Mouse (Mus musculus) liver, postnatal 0 days (tissue): ENCODE measurements around the gene Rbfox2. TPM values are rescaled to one million over a fixed set of nuclear protein-coding genes. Genes with fewer than 3 reads are reported as not detected.
A peak's percentile ranks its signal among the peaks of the same experiment; 100 is the strongest.
"Not testable (repeated sequence)": the region's sequence is repeated elsewhere in the genome, so short reads cannot be mapped to it uniquely, and the experiment has no call there.

Source experiments
- ATAC-seq: fragments of 200-750 bp; cut with Nextera tagmentation; 2 replicates; pipeline ENCODE4 v1.8.0; 2017; ENCODE audit warnings: mild to moderate bottlenecking, moderate library complexity
- DNase-seq: peaks from one replicate; pipeline ENCODE4 v3.0.0-alpha.2; 2016
- H3K27ac ChIP-seq: fragments of 300-500 bp; sonication (generic); 2 replicates; pipeline ENCODE4 v1.5.1; 2014; ENCODE audit warnings: antibody characterized with exemption, moderate library complexity, mild to moderate bottlenecking, low read depth
- H3K27me3 ChIP-seq: fragments of 300-500 bp; sonication (generic); 2 replicates; pipeline ENCODE4 v1.6.1; 2014; ENCODE audit warnings: low read length, control low read depth, mixed read lengths; ENCODE audit not compliant: insufficient read depth
- H3K36me3 ChIP-seq: fragments of 300-500 bp; sonication (generic); replicated peaks from 2 replicates; pipeline ENCODE4 v1.6.1; 2014; ENCODE audit warnings: mild to moderate bottlenecking, control low read depth, low read length, moderate library complexity, mixed read lengths; ENCODE audit not compliant: insufficient read depth
- H3K4me1 ChIP-seq: fragments of 300-500 bp; sonication (generic); 2 replicates; pipeline ENCODE4 v1.6.1; 2014; ENCODE audit warnings: antibody characterized with exemption, mild to moderate bottlenecking, control low read depth; ENCODE audit not compliant: insufficient read depth
- H3K4me2 ChIP-seq: fragments of 300-500 bp; sonication (generic); 2 replicates; pipeline ENCODE4 v1.6.1; 2014; ENCODE audit warnings: low read depth, mild to moderate bottlenecking, low read length, moderate library complexity, mixed read lengths
- H3K4me3 ChIP-seq: fragments of 300-500 bp; sonication (generic); 2 replicates; pipeline ENCODE4 v1.5.1; 2014; ENCODE audit warnings: low read depth, low read length
- H3K9ac ChIP-seq: fragments of 300-500 bp; sonication (generic); replicated peaks from 2 replicates; pipeline ENCODE4 v1.6.1; 2014; ENCODE audit warnings: mild to moderate bottlenecking, moderate library complexity
- H3K9me3 ChIP-seq: fragments of 300-500 bp; sonication (generic); 2 replicates; pipeline ENCODE4 v1.6.1; 2016; ENCODE audit warnings: mild to moderate bottlenecking, control low read depth, low read length, mixed read lengths
- CTCF ChIP-seq: sonication (generic); IDR thresholded peaks from 2 replicates; pipeline ENCODE4 v1.5.1; 2016; ENCODE audit warnings: antibody characterized with exemption, low read depth
- EP300 ChIP-seq: IDR thresholded peaks from 2 replicates; pipeline ENCODE4 v1.6.1; 2016; ENCODE audit warnings: antibody characterized with exemption, low read depth, mild to moderate bottlenecking
- WGBS: fragments of 180-500 bp; shearing (Covaris S2); extraction: QIAGEN DNeasy Blood & Tissue Kit; methylation state at CpG from one replicate; pipeline ENCODE4 v1.1.7; 2014; ENCODE audit not compliant: insufficient replicate concordance; 5-methylcytosine and 5-hydroxymethylcytosine counted together
- polyA plus RNA-seq: library from polyadenylated mRNA; unstranded; fragments of >200 nt; fragmentation: Nextera tagmentation; extraction: Ambion mirVana; gene quantifications from 2 replicates; pipeline ENCODE4 v1.2.1, GENCODE M21; 2015

Gene Rbfox2
- polyA plus RNA-seq, 1 experiment from 2014 or later = 6.9 TPM

GRCm38 (mm10) chr15:77070745-77071268 is 236.0 kb downstream of the Rbfox2 start:
- Histone ChIP-seq H3K36me3 (no peaks in the 10 kb centered on the region), H3K27me3 (no peaks in the 10 kb centered on the region), H3K9ac (no peak overlapping the region), H3K4me1 (peaks cover 18% of the 10 kb centered on the region), H3K9me3 (no peaks in the 10 kb centered on the region), H3K27ac (no peak overlapping the region), H3K4me3 (no peak overlapping the region), H3K4me2 (no peak overlapping the region)
- 77% methylated on average over 11 of the region's 11 CpGs for WGBS
- ATAC-seq (no peak), DNase-seq (no peak)
- no peak for TF ChIP-seq CTCF
- TF ChIP-seq EP300 = no peak

DNA sequence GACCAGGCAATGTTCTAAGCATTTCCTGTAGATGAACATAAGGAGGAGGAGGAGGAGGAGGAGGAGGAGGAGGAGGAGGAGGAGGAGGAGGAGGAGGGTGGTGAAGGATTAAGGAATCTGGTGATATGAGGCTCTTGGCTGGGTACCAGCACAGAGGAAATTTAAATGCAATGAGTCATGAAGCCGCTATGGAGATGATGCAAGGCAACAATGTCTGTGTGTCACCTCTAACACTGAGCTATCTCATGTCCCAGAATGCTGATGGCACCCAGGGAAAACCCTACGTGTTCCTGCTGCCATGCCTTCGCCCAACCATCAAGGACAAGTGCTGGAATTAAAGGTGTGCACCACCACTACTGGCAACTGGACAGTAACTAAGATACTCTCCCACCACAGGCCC is 237.8 kb downstream of the Rbfox2 start:
- ATAC-seq (no peak), DNase-seq (no peak)
- Histone ChIP-seq H3K27ac (no peak overlapping the region), H3K9me3 (no peaks in the 10 kb centered on the region), H3K27me3 (no peaks in the 10 kb centered on the region), H3K4me3 (no peak overlapping the region), H3K9ac (no peak overlapping the region), H3K36me3 (no peaks in the 10 kb centered on the region), H3K4me2 (no peak overlapping the region), H3K4me1 (peaks cover 15% of the 10 kb centered on the region)
- 74% methylated on average over 3 of the region's 3 CpGs for WGBS
- TF ChIP-seq EP300 = no peak
- no peak for TF ChIP-seq CTCF

DNA sequence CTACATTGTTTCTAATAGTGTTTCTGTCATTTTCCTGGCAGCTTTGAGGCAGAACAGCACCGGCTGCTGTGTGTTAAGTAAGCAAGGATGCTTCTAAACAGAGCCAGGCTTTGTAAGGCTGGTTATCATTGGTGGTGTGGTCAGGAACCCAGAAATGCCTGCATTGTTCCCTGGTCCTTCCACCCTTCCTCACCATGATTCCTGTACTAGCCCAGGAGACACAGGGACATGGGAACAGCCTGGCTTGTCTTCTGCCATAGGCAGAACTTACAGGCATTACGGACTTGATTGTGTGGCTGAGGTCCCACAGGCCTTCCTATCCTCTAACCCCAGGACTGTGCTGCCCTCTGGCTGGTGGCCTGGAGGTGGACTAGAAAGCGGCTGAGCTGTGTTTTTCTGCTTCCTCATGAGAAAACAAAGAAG is 238.4 kb downstream of the Rbfox2 start:
- ATAC-seq (no peak), DNase-seq (no peak)
- Histone ChIP-seq H3K4me1 (peaks cover 13% of the 10 kb centered on the region), H3K9ac (no peak overlapping the region), H3K4me2 (no peak overlapping the region), H3K9me3 (no peaks in the 10 kb centered on the region), H3K27me3 (no peaks in the 10 kb centered on the region), H3K27ac (no peak overlapping the region), H3K36me3 (no peaks in the 10 kb centered on the region), H3K4me3 (no peak overlapping the region)
- TF ChIP-seq EP300 = no peak
- peak; percentile 27; the same call in 1 of the 2 replicates for TF ChIP-seq CTCF
- WGBS = 51% methylated on average over 3 of the region's 3 CpGs

GRCm38 (mm10) chr15:77066233-77066632 is 240.6 kb downstream of the Rbfox2 start:
- no peak overlapping the region for H3K4me2 ChIP-seq
- no peaks in the 10 kb centered on the region for H3K36me3 ChIP-seq
- 77% methylated on average over 6 of the region's 6 CpGs for WGBS
- TF ChIP-seq CTCF (no peak), EP300 (no peak)
- no peaks in the 10 kb centered on the region for H3K9me3 ChIP-seq
- no peak overlapping the region for H3K9ac ChIP-seq
- ATAC-seq (no peak), DNase-seq (no peak)
- no peak overlapping the region for H3K4me3 ChIP-seq
- no peak overlapping the region for H3K27ac ChIP-seq
- no peaks in the 10 kb centered on the region for H3K27me3 ChIP-seq
- no peaks in the 10 kb centered on the region for H3K4me1 ChIP-seq

DNA sequence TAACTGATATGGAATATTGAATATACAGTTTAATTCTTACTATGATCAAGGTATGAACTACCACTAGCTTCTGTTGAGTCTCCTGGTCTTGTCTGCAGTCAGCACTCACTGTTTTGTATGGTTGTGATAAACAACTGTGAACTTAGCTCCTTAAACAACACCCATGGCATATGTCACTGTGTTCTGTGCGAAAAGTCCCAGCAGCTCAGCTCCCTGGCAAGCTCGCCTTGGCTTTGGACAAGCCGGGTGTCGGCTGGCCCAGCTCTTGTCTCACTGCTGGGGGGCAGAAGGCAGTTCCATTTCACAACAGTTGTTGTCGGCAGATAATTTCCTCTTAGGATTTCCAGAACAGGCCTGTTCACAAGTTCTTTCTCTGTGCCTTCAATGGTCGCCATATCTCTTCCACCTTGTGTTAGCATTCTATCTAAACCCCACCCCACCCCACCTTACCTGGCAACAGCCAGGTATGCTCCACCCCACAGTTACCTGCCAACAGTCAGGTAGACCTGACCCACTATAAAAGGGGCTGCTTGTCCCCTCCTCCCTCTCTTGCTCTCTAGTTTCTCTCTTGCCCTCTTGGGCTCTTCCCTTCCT is 241.4 kb downstream of the Rbfox2 start:
- H3K9me3 ChIP-seq = no peaks in the 10 kb centered on the region
- H3K9ac ChIP-seq = no peak overlapping the region
- no peak overlapping the region for H3K4me3 ChIP-seq
- DNase-seq = no peak
- no peak overlapping the region for H3K27ac ChIP-seq
- no peak overlapping the region for H3K4me2 ChIP-seq
- no peaks in the 10 kb centered on the region for H3K4me1 ChIP-seq
- H3K27me3 ChIP-seq = no peaks in the 10 kb centered on the region
- ATAC-seq = peak; percentile 25; the same call in 1 of the 2 replicates
- H3K36me3 ChIP-seq = no peaks in the 10 kb centered on the region
- TF ChIP-seq EP300 (no peak), CTCF (no peak)
- WGBS = 79% methylated on average over 6 of the region's 6 CpGs

GRCm38 (mm10) chr15:77062746-77063145 is 244.1 kb downstream of the Rbfox2 start:
- TF ChIP-seq CTCF (no peak), EP300 (no peak)
- ATAC-seq = no peak

DNA sequence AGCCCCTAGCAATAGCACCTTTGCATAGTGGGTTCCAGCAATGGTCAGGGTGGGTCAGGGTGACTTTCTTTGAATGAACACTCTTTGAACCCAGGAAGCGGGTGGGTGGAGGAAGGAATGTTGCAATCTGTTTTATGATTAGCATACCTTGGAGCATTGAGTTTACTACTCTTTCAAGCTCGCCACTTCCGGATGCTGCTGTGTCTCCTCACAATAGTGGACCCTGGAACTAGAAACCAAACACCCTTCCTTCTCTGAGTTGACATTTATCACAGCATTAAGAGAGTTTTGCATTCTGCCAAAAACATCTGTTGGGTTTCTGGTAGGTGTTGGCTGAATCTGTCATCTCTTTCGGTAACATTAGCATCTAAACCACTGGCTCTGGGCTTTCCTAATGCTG is 247.4 kb downstream of the Rbfox2 start:
- H3K4me3 ChIP-seq, H3K9me3 ChIP-seq, ATAC-seq, DNase-seq, H3K4me1 ChIP-seq, H3K36me3 ChIP-seq, H3K9ac ChIP-seq, H3K27me3 ChIP-seq, H3K27ac ChIP-seq, H3K4me2 ChIP-seq: not testable (repeated sequence)
- WGBS = 87% methylated on average over 4 of the region's 4 CpGs

More at GRCm38 (mm10) chr15:77062746-77063145, 244.1 kb downstream of the Rbfox2 start:
- Histone ChIP-seq H3K9me3 (no peaks in the 10 kb centered on the region), H3K9ac (no peak overlapping the region), H3K27ac (no peak overlapping the region), H3K27me3 (no peaks in the 10 kb centered on the region), H3K4me3 (no peak overlapping the region), H3K36me3 (no peaks in the 10 kb centered on the region), H3K4me1 (no peaks in the 10 kb centered on the region), H3K4me2 (no peak overlapping the region)
- no peak for DNase-seq
